Mouse (Mus musculus) macrophage (primary cell): ENCODE results near the gene Mrgprd. TPM values are rescaled to one million over a fixed set of nuclear protein-coding genes. Genes with fewer than 3 reads are reported as not detected.

ENCODE experiments used
- H3K27ac ChIP-seq: fragments of 350-480 bp; formaldehyde crosslinking; 2 replicates; pipeline ENCODE4 v1.9.0; 2021
- H3K36me3 ChIP-seq: fragments of 350-480 bp; formaldehyde crosslinking; 2 replicates; pipeline ENCODE4 v1.9.0; 2021; ENCODE audit errors: inconsistent target
- H3K4me3 ChIP-seq: fragments of 350-480 bp; formaldehyde crosslinking; 2 replicates; pipeline ENCODE4 v1.9.0; 2021; ENCODE audit errors: inconsistent target
- H3K79me2 ChIP-seq: fragments of 350-480 bp; formaldehyde crosslinking; 2 replicates; pipeline ENCODE4 v1.9.0; 2021; ENCODE audit errors: inconsistent target
- WGBS: methylation state at CpG from one replicate; pipeline ENCODE4 v1.1.7; 2026; ENCODE audit warnings: inconsistent platforms; ENCODE audit not compliant: missing documents; 5-methylcytosine and 5-hydroxymethylcytosine counted together
- polyA plus RNA-seq: library from polyadenylated mRNA; stranded (reverse); fragments of 250-400 nt; gene quantifications from 3 replicates; pipeline ENCODE4 v1.2.4, GENCODE M21; 2018; ENCODE audit warnings: inconsistent platforms
- total RNA-seq, 78 experiments: library from RNA; depleted of rRNA; stranded (reverse); fragments of 250-400 nt; gene quantifications; 1 replicate in 9 of 78; 2 replicates in 24 of 78; 3 replicates in 43 of 78; 4 replicates in 2 of 78; pipeline ENCODE4 v1.2.4; 2018; ENCODE audit warnings: inconsistent platforms in 56 of 78

Mrgprd gene
- total RNA-seq (2018; cell fraction: chromatin; rRNA removed) = not detected
- total RNA-seq (2018; cell fraction: cytosol; rRNA removed) = not detected
- not detected for total RNA-seq (2018; cell fraction: nucleus; rRNA removed)
- polyA plus RNA-seq = not detected in 3 replicates

DNA sequence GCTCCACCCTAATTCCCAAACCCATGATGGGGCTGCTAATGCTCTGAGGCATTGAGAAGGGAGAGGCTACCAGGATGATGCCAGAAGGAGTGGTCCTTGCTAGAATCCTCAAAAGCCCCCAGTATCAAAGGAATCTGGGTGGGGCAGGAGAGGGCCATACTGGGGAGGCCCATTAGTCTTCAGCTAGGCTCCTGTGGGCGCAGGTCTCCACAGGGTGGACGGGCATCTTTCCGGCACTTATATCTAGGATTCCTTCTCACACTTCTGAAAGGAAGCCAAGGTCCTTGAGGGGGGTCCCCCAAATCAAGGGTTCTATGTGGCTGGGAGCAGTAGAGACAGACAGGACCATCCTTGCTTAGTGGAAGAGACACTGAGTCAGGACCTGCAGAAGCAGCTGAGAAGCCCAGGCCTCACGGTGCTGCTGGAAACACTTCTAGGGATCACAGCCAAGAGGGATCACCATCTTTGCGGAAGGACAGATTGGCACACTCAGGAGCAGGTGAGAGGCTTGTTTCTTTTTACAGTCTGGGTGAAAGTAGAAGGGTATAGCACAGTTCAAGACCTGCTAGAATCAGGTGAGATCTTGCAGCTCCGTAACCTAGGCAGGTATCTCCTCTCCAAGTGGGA, at the start of gene Mrgprd:
Gene Mrgprd, plus strand, starts transcription at position 51 of the 627 bp plus-strand sequence.
- Histone ChIP-seq H3K36me3 (no peaks in the 10 kb centered on the region), H3K4me3 (no peak within 1 kb of the TSS), H3K27ac (no peak within 1 kb of the TSS), H3K79me2 (no peaks in the 10 kb centered on the region)
- 98% methylated on average over 6 of the region's 6 CpGs for WGBS

DNA sequence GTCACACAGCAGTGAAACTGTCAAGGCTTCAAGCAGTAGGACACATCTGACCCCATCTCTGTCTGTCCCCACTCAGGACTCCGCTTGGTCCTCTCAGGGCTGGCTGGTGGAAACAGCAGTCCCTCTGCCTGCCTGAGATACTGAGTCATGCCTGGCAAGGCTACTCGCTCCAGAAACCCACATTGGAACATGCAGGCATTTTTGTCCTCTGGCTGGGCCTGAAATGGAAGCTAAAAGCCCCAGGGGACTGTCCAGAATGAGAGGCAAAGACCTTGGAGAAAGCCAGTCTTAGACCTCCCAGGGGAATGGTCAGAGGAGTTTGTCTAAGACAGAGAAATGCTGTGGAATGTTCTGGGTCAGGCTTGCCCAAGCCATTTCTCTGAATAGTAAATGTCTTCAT, 48.6 kb upstream of the Mrgprd start:
- Histone ChIP-seq H3K36me3 (peaks cover 97% of the 10 kb centered on the region), H3K4me3 (no peak overlapping the region), H3K79me2 (peaks cover under 1% of the 10 kb centered on the region; the same call in 1 of the 2 replicates), H3K27ac (no peak overlapping the region)
- WGBS = 86% methylated on average over 2 of the region's 2 CpGs

GRCm38 (mm10) chr7:145268890-145269289, 45.7 kb upstream of the Mrgprd start:
- WGBS = 90% methylated on average over 7 of the region's 7 CpGs
- H3K36me3 ChIP-seq = peaks cover 99% of the 10 kb centered on the region

GRCm38 (mm10) chr7:145270955-145271354, 43.7 kb upstream of the Mrgprd start:
- WGBS = 82% methylated on average over 5 of the region's 5 CpGs
- Histone ChIP-seq H3K27ac (no peak overlapping the region), H3K36me3 (peaks cover 100% of the 10 kb centered on the region), H3K79me2 (peaks cover 40% of the 10 kb centered on the region), H3K4me3 (no peak overlapping the region)

More at GRCm38 (mm10) chr7:145268890-145269289, 45.7 kb upstream of the Mrgprd start:
- Histone ChIP-seq H3K27ac (no peak overlapping the region), H3K4me3 (no peak overlapping the region), H3K79me2 (peaks cover 19% of the 10 kb centered on the region; the same call in 1 of the 2 replicates)

GRCm38 (mm10) chr7:145275488-145275887, 39.1 kb upstream of the Mrgprd start:
- Histone ChIP-seq H3K4me3 (no peak overlapping the region), H3K27ac (no peak overlapping the region), H3K79me2 (peaks cover 85% of the 10 kb centered on the region), H3K36me3 (peaks cover 98% of the 10 kb centered on the region)
- 85% methylated on average over 3 of the region's 3 CpGs for WGBS

GRCm38 (mm10) chr7:145281396-145281795, 33.2 kb upstream of the Mrgprd start:
- Histone ChIP-seq H3K27ac (no peak overlapping the region), H3K4me3 (no peak overlapping the region), H3K36me3 (peaks cover 48% of the 10 kb centered on the region), H3K79me2 (peaks cover 72% of the 10 kb centered on the region)
- WGBS = 95% methylated on average over 4 of the region's 4 CpGs

DNA sequence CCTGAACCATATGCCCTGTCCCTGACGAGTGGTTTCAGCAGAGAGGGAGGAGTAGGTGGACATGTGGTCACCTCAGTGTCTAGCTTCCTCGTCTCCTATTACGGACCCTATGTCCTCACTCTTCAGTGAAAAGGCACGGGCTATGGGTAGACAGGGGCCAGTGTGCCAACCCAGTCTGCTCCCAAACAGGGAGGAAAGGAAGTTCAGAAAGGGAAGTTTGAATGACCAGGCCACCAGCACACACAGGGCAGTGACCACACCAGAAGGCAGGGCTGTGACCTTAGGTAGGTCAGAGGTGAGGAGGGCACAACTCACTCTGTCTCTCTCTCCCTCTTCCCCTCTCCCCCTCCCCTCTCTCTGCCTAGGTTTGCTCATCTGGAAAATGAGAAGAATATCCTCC, 31.6 kb upstream of the Mrgprd start:
- H3K36me3 ChIP-seq = peaks cover 34% of the 10 kb centered on the region
- 17% methylated on average over 4 of the region's 4 CpGs for whole genome bisulfite sequencing

GRCm38 (mm10) chr7:145283487-145284187, 31.0 kb upstream of the Mrgprd start, which contains the start of gene Tpcn2:
Gene Tpcn2, minus strand, starts transcription at chr7:145284011.
- Histone ChIP-seq H3K79me2 (peaks cover 50% of the 10 kb centered on the region), H3K4me3 (peak within 1 kb of the TSS; percentile 90), H3K27ac (peak within 1 kb of the TSS; percentile 98), H3K36me3 (peaks cover 28% of the 10 kb centered on the region)
- WGBS = under 1% methylated on average over 18 of the region's 18 CpGs

More for the DNA sequence above, 31.6 kb upstream of the Mrgprd start:
- peaks cover 56% of the 10 kb centered on the region for H3K79me2 ChIP-seq
- H3K4me3 ChIP-seq = peak overlapping the region; percentile 90
- H3K27ac ChIP-seq = peak overlapping the region; percentile 98

GRCm38 (mm10) chr7:145284293-145284692, 30.3 kb upstream of the Mrgprd start:
- 19% methylated on average over 3 of the region's 3 CpGs for WGBS
- Histone ChIP-seq H3K4me3 (peak overlapping the region; percentile 90), H3K79me2 (peaks cover 43% of the 10 kb centered on the region), H3K36me3 (peaks cover 21% of the 10 kb centered on the region), H3K27ac (peak overlapping the region; percentile 98)

- Histone ChIP-seq H3K4me3 (no peak overlapping the region), H3K79me2 (peaks cover 31% of the 10 kb centered on the region), H3K36me3 (peaks cover 9% of the 10 kb centered on the region; the same call in 1 of the 2 replicates), H3K27ac (peak overlapping the region; percentile 98; the same call in 1 of the 2 replicates)
- WGBS = 93% methylated on average over 4 of the region's 4 CpGs
These were observed 29.2 kb upstream of the Mrgprd start for GRCm38 (mm10) chr7:145285476-145285875.

DNA sequence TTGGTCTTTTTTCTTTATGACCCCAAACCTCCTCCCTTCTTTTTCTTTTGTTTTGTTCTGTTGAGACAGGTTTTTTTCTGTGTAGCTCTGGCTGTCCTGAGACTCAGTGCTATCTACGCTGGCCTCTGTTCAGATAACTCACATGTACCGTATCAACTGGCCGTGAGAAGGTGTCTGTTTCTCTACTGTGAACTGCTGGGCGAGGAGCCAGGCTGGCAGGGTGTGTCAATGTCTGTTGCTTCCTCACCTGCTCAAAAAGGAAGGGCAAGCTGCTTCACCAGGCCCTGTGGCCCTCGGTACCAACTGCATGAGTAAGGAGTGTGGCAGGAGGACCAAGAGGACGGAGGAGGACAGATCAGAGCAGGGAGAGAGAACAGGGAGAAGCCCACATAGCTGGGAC, 27.2 kb upstream of the Mrgprd start:
- WGBS = 92% methylated on average over 6 of the region's 6 CpGs
- H3K27ac ChIP-seq = no peak overlapping the region

GRCm38 (mm10) chr7:145289302-145289701, 25.3 kb upstream of the Mrgprd start:
- no peaks in the 10 kb centered on the region for H3K79me2 ChIP-seq
- H3K4me3 ChIP-seq = no peak overlapping the region
- no peak overlapping the region for H3K27ac ChIP-seq
- 59% methylated on average over 5 of the region's 5 CpGs for WGBS
- no peaks in the 10 kb centered on the region for H3K36me3 ChIP-seq

More for the DNA sequence above, 27.2 kb upstream of the Mrgprd start:
- H3K79me2 ChIP-seq = peaks cover 12% of the 10 kb centered on the region
- H3K36me3 ChIP-seq = no peaks in the 10 kb centered on the region
- no peak overlapping the region for H3K4me3 ChIP-seq

DNA sequence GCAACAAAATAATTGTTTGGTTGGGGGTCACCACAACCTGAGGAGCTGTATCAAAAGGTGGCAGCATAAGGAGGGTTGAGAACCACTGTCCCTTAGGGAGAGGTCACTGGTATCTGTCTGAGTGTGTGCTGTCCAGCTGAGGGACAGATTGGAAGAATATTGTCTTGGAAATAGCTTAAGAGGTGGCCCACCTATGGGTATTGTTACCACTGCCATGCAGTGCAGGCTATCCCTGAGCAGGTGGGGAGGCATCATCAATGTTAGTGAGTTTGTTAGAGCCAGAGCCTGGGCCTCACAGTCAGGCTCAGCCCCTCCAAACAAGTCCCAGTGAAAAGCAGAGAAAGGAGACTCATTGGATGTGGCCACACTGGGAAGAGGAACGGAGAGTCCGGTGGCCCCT, 22.8 kb upstream of the Mrgprd start:
- 79% methylated on average over 2 of the region's 2 CpGs for WGBS
- H3K36me3 ChIP-seq = no peaks in the 10 kb centered on the region

GRCm38 (mm10) chr7:145292726-145293125, 21.9 kb upstream of the Mrgprd start:
- 100% methylated on average over 2 of the region's 2 CpGs for WGBS
- no peak overlapping the region for H3K4me3 ChIP-seq
- H3K79me2 ChIP-seq = no peaks in the 10 kb centered on the region

More for the DNA sequence above, 22.8 kb upstream of the Mrgprd start:
- Histone ChIP-seq H3K79me2 (no peaks in the 10 kb centered on the region), H3K27ac (no peak overlapping the region), H3K4me3 (no peak overlapping the region)

DNA sequence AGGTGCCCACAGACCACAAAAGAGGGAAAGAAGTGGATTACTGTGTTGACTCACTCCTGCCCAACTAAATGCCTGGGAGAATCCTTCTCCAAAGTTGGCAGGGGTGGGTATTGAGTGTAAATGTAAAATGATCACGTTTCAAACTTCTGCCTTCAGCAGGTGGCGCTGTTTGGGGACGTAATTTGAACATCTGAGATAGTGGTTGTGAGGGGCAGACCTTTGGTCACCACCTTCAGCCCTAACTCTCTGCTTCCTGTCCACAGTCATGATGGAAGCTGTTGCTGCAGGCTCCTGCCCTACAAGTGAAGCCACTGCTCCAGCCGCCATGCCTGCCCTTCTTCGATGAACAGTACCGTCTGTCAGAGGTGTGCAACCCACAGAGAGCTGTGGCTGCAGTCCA, 20.8 kb upstream of the Mrgprd start:
- 43% methylated on average over 6 of the region's 6 CpGs for WGBS
- Histone ChIP-seq H3K36me3 (no peaks in the 10 kb centered on the region), H3K4me3 (no peak overlapping the region), H3K79me2 (no peaks in the 10 kb centered on the region), H3K27ac (peak overlapping the region; percentile 79)

More at GRCm38 (mm10) chr7:145292726-145293125, 21.9 kb upstream of the Mrgprd start:
- peak overlapping the region; percentile 79; the same call in 1 of the 2 replicates for H3K27ac ChIP-seq
- H3K36me3 ChIP-seq = no peaks in the 10 kb centered on the region
